8 mouse cellular contexts compared by ENCODE assay signal in genomic region chr17:35861198-35861857, GRCm38 (mm10). TPM values are rescaled to one million over a fixed set of nuclear protein-coding genes. Genes with fewer than 3 reads are reported as not detected.
A peak's percentile ranks its signal among the peaks of the same experiment; 100 is the strongest.
DNase-seq lines count a peak whose midpoint lies in the region; ATAC-seq and TF ChIP-seq lines count a peak whose summit lies in the region.

Gene Nrm (plus strand): TSS chr17:35861318.

- H3K27me3 ChIP-seq in E14TG2a.4 (ENCODE audit: insufficient read depth, low read length), result no peaks in the 10 kb centered on the region
- no peaks in the 10 kb centered on the region for H3K27me3 ChIP-seq in forebrain, embryonic 11.5 days (ENCODE audit: control insufficient read depth, insufficient read depth, low read length)
- H3K27me3 ChIP-seq in heart, embryonic 16.5 days (ENCODE audit: control insufficient read depth, insufficient read depth, low read length), result no peaks in the 10 kb centered on the region
- no peaks in the 10 kb centered on the region for H3K27me3 ChIP-seq in neural tube, embryonic 15.5 days (replicated peaks)

- H3K4me2 ChIP-seq in forebrain, embryonic 11.5 days (ENCODE audit: low read depth, low read length, severe bottlenecking), result peak within 1 kb of the TSS; percentile 63
- peak within 1 kb of the TSS; percentile 66 for H3K4me2 ChIP-seq in heart, embryonic 16.5 days (ENCODE audit: low read depth, low read length)
- peak within 1 kb of the TSS; percentile 57 for H3K4me2 ChIP-seq in neural tube, embryonic 15.5 days

- ATAC-seq in forebrain, embryonic 11.5 days (replicated peaks; ENCODE audit: low FRiP score), result peak; percentile 90
- peak; percentile 89 for ATAC-seq in heart, embryonic 16.5 days (replicated peaks; ENCODE audit: extremely low read depth, insufficient read depth, low FRiP score)
- peak; percentile 91 for ATAC-seq in neural tube, embryonic 15.5 days (ENCODE audit: low FRiP score)

- peak within 1 kb of the TSS; percentile 73 for H3K9ac ChIP-seq in forebrain, embryonic 11.5 days (ENCODE audit: low read length)
- H3K9ac ChIP-seq in heart, embryonic 16.5 days (ENCODE audit: low read length), result peak within 1 kb of the TSS; percentile 72
- peak within 1 kb of the TSS; percentile 82 for H3K9ac ChIP-seq in neural tube, embryonic 15.5 days (replicated peaks)

- peak within 1 kb of the TSS; percentile 89 for H3K27ac ChIP-seq in forebrain, embryonic 11.5 days (ENCODE audit: low read depth, low read length)
- H3K27ac ChIP-seq in heart, embryonic 16.5 days (ENCODE audit: low read length), result peak within 1 kb of the TSS; percentile 94
- H3K27ac ChIP-seq in neural tube, embryonic 15.5 days (replicated peaks), result peak within 1 kb of the TSS; percentile 97

- TF ChIP-seq POLR2A in lung, adult 2 months (IDR thresholded peaks at IDR 0.05; ENCODE audit: borderline replicate concordance, extremely low read depth, low read depth, low read length), result peak; percentile 53; the same call in 1 of the 2 replicates

- peaks cover 52% of the 10 kb centered on the region for H3K36me3 ChIP-seq in E14TG2a.4 (ENCODE audit: insufficient read depth, low read length)
- H3K36me3 ChIP-seq in forebrain, embryonic 11.5 days (ENCODE audit: control insufficient read depth, insufficient read depth, low read length), result no peaks in the 10 kb centered on the region; the same call in 1 of the 2 replicates
- peaks cover 14% of the 10 kb centered on the region for H3K36me3 ChIP-seq in heart, embryonic 16.5 days (ENCODE audit: control insufficient read depth, insufficient read depth)
- peaks cover 24% of the 10 kb centered on the region for H3K36me3 ChIP-seq in neural tube, embryonic 15.5 days

- peaks cover 80% of the 10 kb centered on the region for H3K4me1 ChIP-seq in E14TG2a.4 (replicated peaks; ENCODE audit: low read depth, low read length)
- H3K4me1 ChIP-seq in forebrain, embryonic 11.5 days (replicated peaks; ENCODE audit: control insufficient read depth, insufficient read depth, low read length), result peaks cover 10% of the 10 kb centered on the region
- peaks cover 15% of the 10 kb centered on the region for H3K4me1 ChIP-seq in heart, embryonic 16.5 days (ENCODE audit: control insufficient read depth, insufficient read depth, low read length)
- 0 out of 2 replicates have a peak, but pooled peaks cover 3% of the 10 kb centered on the region for H3K4me1 ChIP-seq in lung, adult 2 months (ENCODE audit: control insufficient read depth, insufficient read depth, low read length)
- peaks cover 30% of the 10 kb centered on the region for H3K4me1 ChIP-seq in neural tube, embryonic 15.5 days

- under 1% methylated on average over 47 of the region's 47 CpGs for WGBS in forebrain, embryonic 11.5 days
- 0% methylated on average over 47 of the region's 47 CpGs for whole genome bisulfite sequencing in heart, embryonic 16.5 days
- 2% methylated on average over 47 of the region's 47 CpGs for WGBS in lung, adult 2 months
- under 1% methylated on average over 47 of the region's 47 CpGs for WGBS in neural tube, embryonic 15.5 days

- no peaks in the 10 kb centered on the region for H3K9me3 ChIP-seq in E14TG2a.4 (ENCODE audit: low read length)
- no peaks in the 10 kb centered on the region for H3K9me3 ChIP-seq in forebrain, embryonic 11.5 days (ENCODE audit: control insufficient read depth, low read length)
- no peaks in the 10 kb centered on the region for H3K9me3 ChIP-seq in heart, embryonic 16.5 days (replicated peaks; ENCODE audit: control insufficient read depth, low read length)
- H3K9me3 ChIP-seq in neural tube, embryonic 15.5 days (replicated peaks), result no peaks in the 10 kb centered on the region

- DNase-seq in c-Kit-positive CD71-positive TER-119-negative erythroid progenitor cells, embryonic 14.5 days (ENCODE audit: low read depth), result peak; percentile 84
- DNase-seq in forebrain, embryonic 11.5 days (ENCODE audit: low spot score), result peak; percentile 93
- DNase-seq in kidney, postnatal 36 days, result peak; percentile 91 to 94
- peak; percentile 96 for DNase-seq in lung, adult 2 months
- peak; percentile 85 for DNase-seq in testis, postnatal 14 days (ENCODE audit: low spot score)

- peak within 1 kb of the TSS; percentile 94 for H3K4me3 ChIP-seq in E14TG2a.4 (replicated peaks; ENCODE audit: low read length)
- H3K4me3 ChIP-seq in forebrain, embryonic 11.5 days (ENCODE audit: low read depth, low read length), result peak within 1 kb of the TSS; percentile 59
- H3K4me3 ChIP-seq in heart, embryonic 16.5 days (ENCODE audit: low read length), result peak within 1 kb of the TSS; percentile 79
- H3K4me3 ChIP-seq in lung, adult 2 months (replicated peaks; ENCODE audit: extremely low read depth, low read depth, low read length), result peak within 1 kb of the TSS; percentile 82
- H3K4me3 ChIP-seq in neural tube, embryonic 15.5 days (replicated peaks), result peak within 1 kb of the TSS; percentile 73

- TF ChIP-seq CTCF in E14TG2a.4 (conservative IDR thresholded peaks at IDR 0.05; ENCODE audit: low read length), result no peak
- peak; percentile 15; the same call in 1 of the 2 replicates for TF ChIP-seq CTCF in lung, adult 2 months (IDR thresholded peaks at IDR 0.05; ENCODE audit: insufficient read depth, low read length)

RNA-seq across cellular contexts. Expression of gene Nrm, which starts in this region (rescaled TPM):
- polyA plus RNA-seq in forebrain, embryonic 11.5 days (2014; fragmentation: Nextera tagmentation; extraction: Ambion mirVana), result 65.7 and 68.8 TPM in 2 replicates
- polyA plus RNA-seq in heart, embryonic 16.5 days (2015; fragmentation: Nextera tagmentation; extraction: Ambion mirVana), result 45.9 and 46.9 TPM in 2 replicates
- polyA plus RNA-seq in lung, adult 2 months (2012; rRNA removed), result 16.5 and 26.2 TPM in 2 replicates
- 17.6 and 26.7 TPM in 2 replicates for polyA plus RNA-seq in neural tube, embryonic 15.5 days (2015; fragmentation: Nextera tagmentation; extraction: Ambion mirVana)

Comparison
In these comparisons a context has a peak if more than half of its experiments do, and no peak if none do; other contexts are left out.
1. Peak in every context shown above with its lines: DNase-seq, ATAC-seq, H3K4me3 ChIP-seq and H3K27ac ChIP-seq.